Mouse (Mus musculus): Measurements from ENCODE around the gene Wdcp.
"Not testable (repeated sequence)": the region's sequence is repeated elsewhere in the genome, so short reads cannot be mapped to it uniquely, and the experiment has no call there.

The Wdcp gene

DNA sequence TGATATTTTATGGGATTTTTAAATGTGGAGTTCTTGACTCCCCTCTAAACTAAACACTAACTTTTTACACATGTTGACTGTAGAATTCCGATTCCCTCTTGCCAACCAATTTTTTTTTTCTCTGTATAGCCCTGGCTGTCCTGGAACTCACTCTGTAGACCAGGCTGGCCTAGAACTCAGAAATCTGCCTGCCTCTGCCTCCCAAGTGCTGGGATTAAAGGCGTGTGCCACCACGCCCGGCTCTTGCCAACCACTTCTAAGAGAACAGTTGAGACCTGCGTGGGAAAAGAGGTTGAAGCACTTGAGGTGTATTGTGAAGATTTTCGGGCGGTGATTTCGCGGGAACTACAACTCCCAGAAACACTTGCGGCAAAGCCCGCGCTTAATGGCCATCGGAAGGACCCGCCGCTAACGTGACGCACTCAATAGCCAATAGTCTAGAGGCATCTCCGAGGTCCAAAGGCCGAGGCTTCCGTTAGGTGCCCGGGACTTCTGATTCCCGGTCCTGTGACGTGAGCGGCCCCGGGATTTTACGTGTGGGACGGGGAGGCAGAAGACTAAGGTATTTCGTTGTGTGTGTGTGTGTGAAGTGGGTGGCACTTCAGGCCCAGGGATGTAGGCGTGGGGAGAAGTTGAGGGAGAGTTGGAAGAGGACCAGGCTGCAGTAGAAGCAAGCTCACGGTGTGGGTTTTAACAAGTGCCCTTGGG, at the start of gene Wdcp:
Wdcp (plus strand) TSS at position 414 of the 708 bp plus-strand sequence.
- peak; percentile 92 for DNase-seq (ENCODE audit: low spot score in 2 of 2)

DNA sequence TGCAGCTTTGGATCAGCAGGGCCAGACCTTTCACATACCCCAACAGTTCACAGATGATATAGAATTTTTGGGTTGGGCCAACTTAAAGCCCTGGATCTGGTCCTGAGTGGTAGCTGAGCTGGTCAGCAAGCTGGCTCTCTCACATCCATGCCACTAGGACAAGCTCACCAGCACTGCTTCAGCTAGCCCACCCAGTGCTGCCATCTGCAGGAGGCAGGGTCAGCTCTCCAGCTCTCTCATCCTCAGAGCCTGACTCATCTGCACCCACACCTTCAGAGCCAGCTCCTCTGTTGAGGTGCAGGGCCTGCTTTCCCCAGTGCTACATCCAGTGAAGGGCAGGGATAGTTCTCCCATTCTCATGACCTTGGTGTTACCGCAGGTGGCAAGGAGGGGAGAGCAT, 49.4 kb upstream of the Wdcp start:
- no peak for DNase-seq (ENCODE audit: low spot score in 2 of 2)

DNA sequence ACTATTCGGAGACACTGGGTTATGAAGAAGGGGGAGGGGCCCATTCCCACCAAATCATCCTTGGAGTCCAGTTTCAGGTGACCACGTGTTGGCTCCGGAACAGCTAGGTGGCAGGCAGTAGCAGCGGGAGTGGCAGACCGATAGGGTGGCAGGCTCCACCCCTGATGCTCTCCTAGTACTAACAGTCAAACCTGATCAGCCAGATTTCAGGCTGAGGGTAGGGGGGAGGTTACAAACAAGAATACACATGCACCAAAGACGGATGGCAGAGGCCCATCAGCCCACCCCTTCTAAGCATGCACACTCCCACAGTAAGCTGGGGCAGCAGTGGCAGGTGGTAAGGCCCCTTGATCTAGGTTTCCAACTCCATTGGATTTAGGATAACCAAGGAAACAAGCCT, 45.6 kb upstream of the Wdcp start:
- not testable (repeated sequence) for DNase-seq (ENCODE audit: low spot score in 2 of 2)

DNA sequence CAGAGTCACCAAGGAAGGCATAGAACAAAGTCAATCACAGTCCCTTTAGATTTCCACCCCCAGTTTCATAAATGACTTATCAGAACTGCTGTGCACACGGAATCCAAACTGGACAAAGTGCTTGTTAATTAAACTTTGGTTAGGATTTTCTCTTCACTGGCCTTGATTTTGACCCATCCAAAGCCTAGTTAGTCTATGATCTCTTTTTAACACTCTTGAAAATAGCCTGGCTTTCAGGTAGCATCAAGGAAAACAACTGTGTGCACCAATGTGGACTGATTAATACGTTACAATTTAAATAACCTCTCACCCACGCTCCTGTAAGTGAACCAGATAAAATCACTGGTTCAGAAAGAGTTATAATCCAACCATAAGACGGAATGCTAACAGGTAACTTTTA, 32.1 kb upstream of the Wdcp start:
- no peak for DNase-seq (ENCODE audit: low spot score in 2 of 2)

DNA sequence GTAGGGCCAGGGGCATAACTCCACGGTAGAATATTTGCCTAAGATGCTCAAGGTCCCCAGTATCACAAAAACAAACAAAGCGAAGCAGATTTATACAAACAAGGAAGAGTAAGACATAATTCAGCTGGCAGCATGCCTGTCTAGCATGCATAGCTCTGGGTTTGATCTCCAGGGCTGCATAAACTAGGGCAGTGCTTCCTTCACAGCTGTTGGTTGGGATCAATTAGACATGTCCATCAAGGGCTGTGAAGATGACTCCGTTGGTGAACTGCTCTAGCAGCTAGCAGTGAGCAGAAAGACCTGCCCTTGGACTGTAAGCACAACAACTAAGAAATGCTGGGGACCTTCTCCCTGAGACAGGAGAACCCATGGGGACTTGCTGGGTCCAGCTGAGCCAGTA, 31.4 kb upstream of the Wdcp start:
- no peak for DNase-seq (ENCODE audit: low spot score in 2 of 2)

DNA sequence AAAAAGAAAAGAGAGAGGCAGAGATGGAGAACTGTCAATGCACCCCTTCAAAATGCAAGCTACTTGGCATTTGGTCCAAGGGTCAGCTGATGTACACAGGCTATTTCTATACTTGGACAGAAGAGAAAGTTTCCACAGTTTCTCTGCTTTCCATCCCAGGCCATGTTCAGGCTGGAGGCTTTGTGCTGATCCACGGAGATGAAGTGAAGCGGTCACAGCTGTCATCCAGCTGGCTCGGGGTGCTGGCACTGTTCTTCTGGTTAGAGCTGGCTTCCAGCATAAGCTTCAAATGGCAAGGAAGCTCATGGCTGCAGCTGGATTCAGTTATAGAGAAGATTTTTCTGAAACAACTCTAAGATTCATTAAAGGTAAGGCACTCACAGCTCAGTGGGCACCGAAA, 29.5 kb upstream of the Wdcp start:
- DNase-seq (ENCODE audit: low spot score in 2 of 2), result no peak

DNA sequence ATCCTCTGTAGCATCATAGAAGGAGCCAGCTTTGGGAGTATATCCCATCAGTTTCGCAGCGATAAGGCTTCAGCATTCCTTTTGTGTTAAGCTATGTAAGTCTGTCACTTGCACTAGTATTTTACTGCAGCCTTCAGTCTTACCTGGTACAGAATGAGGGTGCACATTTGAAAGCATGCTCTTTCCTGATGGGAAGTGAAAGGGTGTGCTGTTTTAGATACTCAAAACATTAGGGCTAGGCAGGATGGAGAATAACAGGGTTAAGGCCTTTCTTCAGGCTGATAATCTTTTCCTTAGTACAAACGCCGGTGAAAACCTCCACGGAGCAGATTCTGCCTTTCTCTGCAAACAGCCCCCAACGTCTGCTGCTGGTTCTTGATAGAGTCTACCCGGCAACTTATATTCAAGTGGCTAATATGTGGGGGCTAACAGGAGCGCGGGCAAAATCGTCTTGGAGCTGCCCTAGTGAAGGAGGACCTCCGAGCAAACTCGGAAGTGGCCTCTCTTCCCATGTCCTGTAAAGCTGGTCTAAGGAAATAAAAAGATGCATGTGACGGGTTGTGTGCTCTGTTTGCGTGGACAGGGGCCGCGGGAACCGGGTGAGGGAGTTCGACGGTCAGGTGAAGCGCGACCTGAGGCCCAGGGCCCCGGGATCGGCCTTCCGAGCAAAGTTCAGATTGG, 26.3 kb upstream of the Wdcp start:
- no peak for DNase-seq (ENCODE audit: low spot score in 2 of 2)

DNA sequence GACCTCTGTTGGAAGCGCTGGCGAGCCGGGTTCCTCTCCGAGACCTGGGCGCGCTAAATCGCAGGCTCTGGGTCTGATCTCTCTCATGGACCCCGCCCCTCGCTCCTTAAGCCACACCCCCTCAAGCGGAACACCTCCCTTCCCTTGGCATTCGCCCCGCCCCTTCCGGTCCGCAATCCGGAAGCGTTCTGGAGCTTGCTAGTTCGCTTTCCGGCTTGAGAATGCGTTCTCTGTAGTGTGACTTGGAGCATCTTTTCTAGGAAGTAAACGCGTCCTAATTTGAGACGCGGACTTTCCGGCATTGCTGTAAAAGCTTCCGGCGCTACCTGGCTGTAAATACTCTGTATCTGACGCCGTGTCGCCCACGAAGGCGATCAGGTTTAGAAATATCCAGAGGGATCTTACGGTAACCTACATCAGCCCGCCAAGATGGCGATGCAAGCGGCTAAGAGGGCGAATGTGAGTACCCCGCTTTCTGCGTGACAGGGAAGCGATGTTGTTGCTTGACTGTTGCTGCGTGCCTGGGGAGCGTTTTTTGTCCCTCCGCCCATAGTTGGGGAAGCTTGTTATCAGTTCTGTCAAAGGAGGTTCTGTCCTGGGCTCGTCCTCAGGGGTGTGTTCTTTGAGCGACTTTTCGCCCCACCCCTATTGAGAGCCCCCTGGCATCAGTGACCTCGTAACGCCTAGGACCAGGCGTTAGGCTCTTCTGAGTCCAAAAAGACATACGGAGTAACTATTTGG, 25.6 kb upstream of the Wdcp start, which contains the start of gene Sf3b6:
Sf3b6 (plus strand) TSS at position 184 of the 741 bp plus-strand sequence.
- peak; percentile 96 to 98 for DNase-seq (ENCODE audit: low spot score in 2 of 2)

DNA sequence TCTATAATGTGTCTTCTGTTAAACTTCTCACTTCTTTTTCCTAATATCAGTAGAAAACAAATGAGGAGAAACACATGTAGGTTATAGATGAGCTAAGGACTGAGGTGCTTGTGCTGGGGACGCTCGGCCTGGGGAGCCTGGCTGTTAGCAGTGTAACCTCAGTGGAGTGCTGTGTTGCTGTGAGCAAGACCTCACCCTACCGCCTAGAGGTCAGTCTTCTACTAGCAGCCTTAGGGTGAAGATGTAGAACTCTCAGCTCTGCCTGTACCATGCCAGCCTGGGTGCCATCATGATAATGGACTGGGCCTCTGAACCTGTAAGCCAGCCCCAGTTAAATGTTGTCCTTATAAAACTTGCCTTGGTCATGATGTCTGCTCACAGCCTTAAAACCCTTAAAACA, 15.8 kb upstream of the Wdcp start:
- DNase-seq (ENCODE audit: low spot score in 2 of 2), result no peak

DNA sequence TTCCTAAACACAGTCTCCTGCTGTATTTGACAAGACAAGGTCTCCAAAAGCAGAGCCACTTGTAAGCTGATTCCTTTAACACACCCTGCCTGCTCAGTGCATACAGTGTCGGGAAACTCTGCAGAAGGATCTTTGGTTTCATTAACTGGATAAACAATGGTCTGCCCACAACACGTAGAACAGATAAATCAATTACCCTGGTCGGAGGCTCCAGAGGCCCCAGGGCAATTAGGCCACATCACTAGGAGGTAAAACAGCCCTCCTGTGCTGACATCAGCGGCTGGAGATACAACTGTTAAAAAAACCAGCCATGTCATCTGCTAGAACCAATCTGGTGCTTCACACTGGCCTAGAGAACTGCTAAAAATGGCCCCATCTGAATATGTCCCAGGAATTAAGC, 6.1 kb upstream of the Wdcp start:
- DNase-seq (ENCODE audit: low spot score in 2 of 2), result no peak

DNA sequence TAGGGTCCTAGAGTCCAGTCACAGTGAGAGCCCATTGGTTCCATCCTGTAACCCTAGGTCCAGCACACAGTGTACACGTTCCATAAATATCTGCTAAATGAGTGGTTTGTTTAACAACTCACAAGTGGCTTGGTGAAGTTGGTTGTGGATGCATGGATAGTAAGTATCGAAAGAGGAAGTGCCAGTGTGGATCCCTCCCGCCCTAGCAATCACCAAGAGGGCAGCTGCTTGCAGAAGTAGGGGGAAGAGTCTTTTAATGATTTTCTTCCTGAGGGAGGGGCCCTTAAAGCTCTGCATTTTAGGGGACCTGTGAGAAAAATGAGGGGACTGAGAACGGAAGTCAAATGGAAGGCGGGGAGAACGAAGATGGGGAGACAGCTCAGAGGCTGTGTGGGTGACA, 3.1 kb upstream of the Wdcp start:
- no peak for DNase-seq (ENCODE audit: low spot score in 2 of 2)

DNA sequence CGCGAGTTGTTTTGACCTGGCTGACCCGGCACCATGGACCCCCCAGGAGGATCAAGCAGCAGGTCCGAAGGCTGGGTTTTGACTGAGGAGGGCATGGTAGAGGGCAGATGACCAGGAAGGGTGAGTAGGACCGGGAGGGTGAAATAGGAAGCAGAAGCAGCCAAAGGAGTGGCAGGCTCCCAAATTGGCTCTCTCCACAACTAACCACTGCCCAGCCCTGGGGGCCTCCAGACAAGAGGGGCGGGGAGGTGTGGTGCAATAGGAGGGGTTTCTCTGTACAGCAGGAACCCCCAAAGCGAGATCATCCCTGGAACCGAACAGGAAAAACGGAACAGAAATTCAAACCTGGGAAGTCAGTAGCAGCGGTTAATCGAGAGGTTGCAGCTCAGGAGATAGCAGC, 2.4 kb upstream of the Wdcp start:
- peak in 1 of 2 experiments; percentile 28 for DNase-seq (ENCODE audit: low spot score in 2 of 2)

DNA sequence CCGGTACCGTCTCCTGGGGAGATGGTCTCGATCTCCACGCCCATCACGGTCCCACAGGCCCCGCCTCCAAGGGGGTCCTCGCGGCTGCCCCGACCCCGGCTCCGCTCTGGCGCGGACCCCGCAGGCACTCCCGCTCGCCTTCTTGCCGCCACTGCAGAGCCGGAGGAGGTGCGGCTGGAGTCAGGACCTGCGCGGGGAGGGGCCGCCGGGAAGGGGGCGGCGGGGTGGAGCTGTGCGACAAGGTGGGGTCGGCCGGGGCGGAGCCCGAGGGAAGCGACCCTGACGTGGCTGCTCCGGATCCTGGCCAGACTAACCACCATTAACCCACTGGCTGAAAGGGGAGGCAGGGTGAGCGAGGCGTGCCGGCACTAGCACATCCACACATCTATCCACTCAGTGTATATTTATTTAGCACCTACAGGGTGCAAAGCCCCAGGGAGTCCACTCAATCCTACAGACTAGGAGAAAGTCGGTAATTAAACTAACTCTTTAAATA, 1.7 kb upstream of the Wdcp start, which contains the start of gene Fkbp1b:
Fkbp1b (minus strand) TSS at position 200 of the 496 bp plus-strand sequence.
- DNase-seq (ENCODE audit: low spot score in 2 of 2), result peak; percentile 22 to 28

DNA sequence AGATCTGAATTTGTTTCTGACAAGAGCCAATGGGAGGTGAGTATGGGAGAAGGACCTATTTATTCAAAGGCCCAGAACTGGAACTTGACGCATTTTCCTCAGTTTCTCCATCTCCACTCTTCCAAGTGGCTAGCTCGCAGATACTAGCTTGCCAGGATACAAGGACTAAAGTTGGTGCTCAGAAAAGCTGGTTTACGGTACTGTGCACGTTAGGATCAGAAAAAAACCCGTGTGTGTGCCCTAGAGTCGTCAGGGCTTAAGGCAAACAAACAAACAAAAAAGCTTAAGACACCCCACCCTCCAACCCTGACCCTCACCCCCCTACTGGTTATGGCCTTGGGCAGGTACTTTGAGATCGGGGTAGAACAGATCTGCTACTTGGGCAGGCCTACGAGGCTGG, 647 bp upstream of the Wdcp start:
- no peak for DNase-seq (ENCODE audit: low spot score in 2 of 2)

DNA sequence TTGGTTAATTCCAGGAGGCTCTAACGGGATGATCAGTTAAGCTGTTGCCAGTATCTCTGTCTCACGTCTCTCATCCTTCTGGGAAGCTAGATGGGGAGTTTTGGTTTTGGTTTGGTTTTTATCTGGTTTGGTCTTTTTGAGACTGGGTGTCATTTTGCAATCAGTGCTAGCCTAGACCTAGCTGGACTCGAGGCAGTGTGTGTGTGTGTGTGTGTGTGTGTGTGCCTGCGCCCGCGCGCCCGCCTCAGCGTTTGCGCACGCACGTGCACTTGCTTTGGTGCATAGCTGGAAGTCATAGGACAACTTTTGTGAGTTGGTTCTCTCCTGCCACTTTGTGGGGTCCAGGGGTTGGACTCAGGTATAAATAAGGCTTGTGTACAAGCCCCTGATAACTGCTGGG, 638 bp downstream of the Wdcp start:
- DNase-seq (ENCODE audit: low spot score in 2 of 2), result peak in 1 of 2 experiments; percentile 29

DNA sequence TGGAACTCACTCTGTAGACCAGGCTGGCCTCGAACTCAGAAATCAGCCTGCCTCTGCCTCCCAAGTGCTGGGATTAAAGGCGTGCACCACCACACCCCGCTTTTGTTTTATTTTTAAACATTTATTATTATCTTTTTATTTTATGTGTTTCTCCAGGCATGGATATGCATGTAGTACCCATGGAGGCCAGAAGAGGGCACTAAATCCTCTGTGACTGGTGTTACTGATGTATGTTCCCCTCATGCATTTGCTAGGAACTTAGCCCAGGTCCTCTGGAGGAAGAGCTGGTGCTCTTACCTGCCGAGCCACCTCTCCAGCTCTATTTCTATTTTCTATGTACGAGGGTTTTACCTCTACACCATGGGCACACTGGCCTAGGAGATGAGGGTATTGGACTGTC, 13.1 kb downstream of the Wdcp start:
- no peak for DNase-seq (ENCODE audit: low spot score in 2 of 2)

DNA sequence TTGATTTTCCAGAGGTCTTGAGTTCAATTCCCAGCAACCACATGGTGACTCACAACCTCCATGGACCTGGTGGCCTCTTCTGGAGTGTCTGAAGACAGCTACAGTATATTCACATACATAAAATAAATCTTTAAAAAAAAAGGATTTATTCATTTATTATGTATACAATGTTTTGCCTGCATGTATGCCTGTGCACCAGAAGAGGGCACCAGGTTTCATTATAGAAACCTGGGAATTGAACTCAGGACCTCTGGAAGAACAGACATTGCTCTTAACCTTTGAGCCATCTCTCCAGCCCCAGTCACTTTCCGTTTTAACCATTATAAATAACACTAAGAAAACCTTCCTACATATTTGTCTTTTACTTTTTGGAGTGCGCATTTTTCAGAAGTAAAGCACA, 13.7 kb downstream of the Wdcp start:
- no peak for DNase-seq (ENCODE audit: low spot score in 2 of 2)

DNA sequence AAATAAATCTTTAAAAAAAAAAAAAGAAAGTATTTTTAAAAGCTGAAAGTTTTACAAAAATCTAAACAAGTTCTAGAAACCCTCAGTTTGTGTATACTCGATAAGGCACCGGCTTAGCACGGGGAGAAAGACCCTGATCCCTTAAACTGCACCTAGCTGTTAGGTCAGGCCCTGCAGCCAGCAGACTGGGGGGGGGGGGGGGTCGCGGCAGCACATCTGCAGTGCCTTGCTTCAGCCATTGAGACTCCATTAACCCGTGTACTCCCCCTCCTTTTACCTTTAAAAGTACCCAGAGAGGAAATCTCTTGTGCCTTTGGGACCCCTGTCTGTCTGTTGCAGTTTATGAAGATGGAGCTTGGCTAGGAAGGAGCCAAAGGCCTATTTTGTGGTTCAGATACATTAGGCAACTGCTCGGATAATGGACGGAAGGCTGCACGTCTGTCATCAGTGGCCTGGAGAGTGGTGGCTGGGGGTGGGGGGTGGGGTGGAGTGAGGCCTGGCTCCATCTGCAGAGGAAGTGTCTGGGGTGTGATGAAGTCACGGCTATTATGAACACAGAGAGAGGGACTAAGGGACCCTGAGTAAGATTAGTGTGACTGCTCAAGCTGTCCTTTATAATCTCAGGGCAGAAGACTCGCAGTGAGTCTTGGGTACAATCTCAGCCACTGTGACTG, 16.3 kb downstream of the Wdcp start:
- DNase-seq (ENCODE audit: low spot score in 2 of 2), result no peak

DNA sequence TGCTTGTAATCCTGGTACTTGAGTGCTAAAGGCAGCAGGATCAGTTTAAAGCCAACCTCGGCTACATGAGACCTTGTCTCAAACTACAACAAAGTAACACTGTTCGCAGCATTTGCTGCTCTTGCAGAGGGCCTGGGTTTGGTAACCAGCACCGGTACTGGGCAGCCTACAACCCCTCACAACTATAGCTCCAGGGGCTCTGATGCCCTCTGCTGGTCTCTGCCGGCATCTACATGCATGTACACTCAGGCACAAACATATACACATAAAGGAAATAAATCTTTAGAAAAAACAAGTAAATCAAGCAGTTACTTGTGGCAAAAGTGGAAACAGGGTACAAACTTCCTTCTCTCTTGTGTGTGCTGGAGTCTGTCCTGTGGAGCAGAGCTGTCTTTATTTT, 19.6 kb downstream of the Wdcp start:
- no peak for DNase-seq (ENCODE audit: low spot score in 2 of 2)

DNA sequence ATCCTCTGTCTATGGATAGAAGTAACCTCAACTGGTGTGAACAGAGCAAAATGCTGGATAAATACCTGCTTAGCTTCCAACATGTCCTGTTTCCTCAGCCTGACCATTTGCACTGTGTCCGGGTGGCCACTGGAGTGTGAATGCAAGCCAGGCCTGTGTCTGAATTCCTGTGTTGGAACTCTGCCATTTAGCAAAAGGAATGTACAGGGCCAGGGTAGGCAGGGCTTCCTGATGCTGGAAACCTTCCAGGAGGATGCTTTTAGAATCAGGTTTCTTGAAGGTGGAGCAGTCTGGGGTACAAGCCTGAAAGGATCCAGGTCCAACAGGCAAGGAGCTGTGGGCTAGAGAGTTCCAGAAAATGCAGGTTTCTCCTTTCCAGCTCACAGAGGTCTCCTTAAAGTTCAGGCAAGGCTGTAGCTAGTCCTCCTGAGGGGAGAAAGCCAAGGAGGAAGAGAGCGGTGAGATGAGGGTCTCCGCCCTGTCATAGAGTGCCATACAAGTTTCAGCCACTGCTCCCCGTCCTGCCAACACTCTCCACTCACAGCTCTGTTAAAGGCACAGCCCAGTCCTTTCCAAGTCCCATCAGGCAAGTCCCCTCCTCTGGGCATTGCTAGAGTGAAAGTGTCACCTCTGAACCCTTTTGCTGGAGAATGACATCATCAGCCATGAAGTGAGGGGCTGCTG, 20.7 kb downstream of the Wdcp start:
- DNase-seq (ENCODE audit: low spot score in 2 of 2), result peak in 1 of 2 experiments; percentile 21

DNA sequence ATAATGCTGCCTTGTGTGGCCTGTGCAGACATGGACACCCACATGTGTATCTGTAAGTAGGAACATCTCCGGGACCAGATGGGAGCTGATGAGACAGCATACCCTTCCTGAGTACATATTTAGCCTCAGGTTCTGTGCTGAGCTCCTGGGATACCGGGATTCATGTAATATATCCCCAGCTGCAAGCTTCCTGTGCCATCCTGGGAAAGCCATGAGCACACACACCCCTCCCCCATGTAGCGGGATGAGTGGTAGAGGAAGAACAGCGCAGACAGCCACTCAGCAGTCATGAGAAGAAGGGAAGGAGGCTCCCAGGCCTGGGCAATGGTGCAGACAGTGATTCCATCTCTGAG, 21.2 kb downstream of the Wdcp start:
- no peak for DNase-seq (ENCODE audit: low spot score in 2 of 2)

Measured in heart, adult 9 months (tissue).